Mouse (Mus musculus) brain, embryonic 14.5 days (tissue): ENCODE measurements around the gene Pltp.

ENCODE experiments used
- CTCF ChIP-seq: fragments of 200-500 bp; IDR thresholded peaks from 2 replicates; pipeline ENCODE4 v1.5.1; 2012; ENCODE audit warnings: inconsistent platforms, mild to moderate bottlenecking, moderate library complexity, borderline replicate concordance; ENCODE audit not compliant: insufficient read depth, insufficient read length; ENCODE audit errors: extremely low read depth
- POLR2A ChIP-seq: fragments of 200-500 bp; IDR thresholded peaks from 2 replicates; pipeline ENCODE4 v1.6.1; 2012; ENCODE audit warnings: mild to moderate bottlenecking, inconsistent platforms, borderline replicate concordance; ENCODE audit not compliant: poor library complexity, insufficient read depth, insufficient read length, severe bottlenecking; ENCODE audit errors: extremely low read depth

DNA sequence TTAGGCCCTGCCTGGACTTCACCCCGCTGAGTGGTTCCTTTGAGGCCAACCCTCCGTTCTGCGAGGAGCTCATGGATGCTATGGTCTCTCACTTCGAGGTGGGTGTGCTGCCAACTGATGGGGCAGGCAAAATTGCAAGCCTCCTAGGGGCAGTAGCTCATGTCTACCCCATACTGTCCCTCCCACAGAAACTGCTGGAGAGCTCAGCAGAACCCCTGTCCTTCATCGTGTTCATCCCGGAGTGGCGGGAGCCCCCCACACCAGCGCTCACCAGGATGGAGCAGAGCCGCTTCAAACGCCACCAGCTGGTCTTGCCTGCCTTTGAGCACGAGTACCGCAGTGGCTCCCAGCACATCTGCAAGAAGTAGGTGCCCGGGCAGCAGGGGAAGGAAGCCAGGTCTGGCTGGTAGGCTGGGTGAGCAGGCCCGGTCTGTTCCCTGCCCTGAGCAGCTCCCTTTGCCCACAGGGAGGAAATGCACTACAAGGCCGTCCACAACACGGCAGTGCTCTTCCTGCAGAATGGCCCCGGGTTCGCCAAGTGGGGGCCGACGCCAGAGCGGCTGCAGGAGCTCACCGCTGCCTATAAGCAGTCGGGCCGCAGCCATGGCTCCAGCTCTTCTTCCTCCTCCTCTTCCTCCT is 33.0 kb upstream of the Pltp start:
- TF ChIP-seq POLR2A = no peak
- no peak for TF ChIP-seq CTCF
